Mouse (Mus musculus) spleen, postnatal 14 days (tissue): Measurements from ENCODE around the gene Tnrc6a.

Source experiments
- DNase-seq, 2 experiments: peaks; one replicate each; pipeline ENCODE4 v3.0.0; 2021 to 2022; ENCODE audit warnings: low spot score in 2 of 2

Gene Tnrc6a

GRCm38 (mm10) chr7:123124735-123125181 is 1.1 kb downstream of the Tnrc6a start:
- DNase-seq = no peak

GRCm38 (mm10) chr7:123126056-123126455 is 2.4 kb downstream of the Tnrc6a start:
- DNase-seq = no peak

GRCm38 (mm10) chr7:123127301-123127700 is 3.6 kb downstream of the Tnrc6a start:
- no peak for DNase-seq

- no peak for DNase-seq
Measured at GRCm38 (mm10) chr7:123127981-123128380, 4.3 kb downstream of the Tnrc6a start.

GRCm38 (mm10) chr7:123129061-123129460 is 5.4 kb downstream of the Tnrc6a start:
- no peak for DNase-seq

GRCm38 (mm10) chr7:123130198-123130597 is 6.5 kb downstream of the Tnrc6a start:
- DNase-seq = no peak

GRCm38 (mm10) chr7:123132401-123132800 is 8.7 kb downstream of the Tnrc6a start:
- no peak for DNase-seq

- DNase-seq = no peak
Measured at GRCm38 (mm10) chr7:123134876-123135275, 11.2 kb downstream of the Tnrc6a start.

- no peak for DNase-seq
Measured at GRCm38 (mm10) chr7:123135655-123136054, 12.0 kb downstream of the Tnrc6a start.

GRCm38 (mm10) chr7:123138001-123138400 is 14.3 kb downstream of the Tnrc6a start:
- DNase-seq = no peak

- no peak for DNase-seq
Measured at GRCm38 (mm10) chr7:123146141-123146846, 22.6 kb downstream of the Tnrc6a start.

- DNase-seq = no peak
Measured at GRCm38 (mm10) chr7:123147787-123148186, 24.1 kb downstream of the Tnrc6a start.

- no peak for DNase-seq
Measured at GRCm38 (mm10) chr7:123148935-123149334, 25.2 kb downstream of the Tnrc6a start.

GRCm38 (mm10) chr7:123162346-123162745 is 38.7 kb downstream of the Tnrc6a start:
- DNase-seq = no peak

GRCm38 (mm10) chr7:123167436-123167835 is 43.8 kb downstream of the Tnrc6a start:
- no peak for DNase-seq

- no peak for DNase-seq
Measured at GRCm38 (mm10) chr7:123169618-123170017, 45.9 kb downstream of the Tnrc6a start.

GRCm38 (mm10) chr7:123172101-123172500 is 48.4 kb downstream of the Tnrc6a start:
- DNase-seq = no peak

GRCm38 (mm10) chr7:123177215-123177614 is 53.5 kb downstream of the Tnrc6a start:
- DNase-seq = no peak

GRCm38 (mm10) chr7:123181787-123182701 is 58.4 kb downstream of the Tnrc6a start:
- no peak for DNase-seq

GRCm38 (mm10) chr7:123184891-123185290 is 61.2 kb downstream of the Tnrc6a start:
- no peak for DNase-seq

- no peak for DNase-seq
Measured at GRCm38 (mm10) chr7:123186463-123186862, 62.8 kb downstream of the Tnrc6a start.

- DNase-seq = no peak
Measured at GRCm38 (mm10) chr7:123187246-123187645, 63.6 kb downstream of the Tnrc6a start.

GRCm38 (mm10) chr7:123188462-123188861 is 64.8 kb downstream of the Tnrc6a start:
- no peak for DNase-seq
